Mouse (Mus musculus) heart, embryonic 11.5 days (tissue): ENCODE measurements around the gene Gm20850. TPM values are rescaled to one million over a fixed set of nuclear protein-coding genes. Genes with fewer than 3 reads are reported as not detected.
"Not testable (repeated sequence)": the region's sequence is repeated elsewhere in the genome, so short reads cannot be mapped to it uniquely, and the experiment has no call there.

ENCODE experiments used
- ATAC-seq: fragments of 200-750 bp; cut with Nextera tagmentation; replicated peaks from 2 replicates; pipeline ENCODE4 v1.8.0; 2017; ENCODE audit warnings: moderate library complexity; ENCODE audit not compliant: insufficient number of reproducible peaks, low FRiP score, low TSS enrichment
- H3K27ac ChIP-seq: fragments of 300-500 bp; sonication (generic); 2 replicates; pipeline ENCODE4 v1.5.1; 2014; ENCODE audit warnings: mild to moderate bottlenecking, low read depth, low read length
- H3K27me3 ChIP-seq: fragments of 300-500 bp; sonication (generic); 2 replicates; pipeline ENCODE4 v1.6.1; 2014; ENCODE audit warnings: mild to moderate bottlenecking, low read length, mixed read lengths; ENCODE audit not compliant: control insufficient read depth, insufficient read depth
- H3K36me3 ChIP-seq: fragments of 300-500 bp; sonication (generic); 2 replicates; pipeline ENCODE4 v1.6.1; 2014; ENCODE audit warnings: mild to moderate bottlenecking, low read length, moderate library complexity, mixed read lengths; ENCODE audit not compliant: control insufficient read depth, insufficient read depth
- H3K4me1 ChIP-seq: fragments of 300-500 bp; sonication (generic); 2 replicates; pipeline ENCODE4 v1.6.1; 2014; ENCODE audit warnings: low read length; ENCODE audit not compliant: control insufficient read depth, insufficient read depth
- H3K4me2 ChIP-seq: fragments of 300-500 bp; sonication (generic); 2 replicates; pipeline ENCODE4 v1.6.1; 2014; ENCODE audit warnings: mild to moderate bottlenecking, moderate library complexity
- H3K4me3 ChIP-seq: fragments of 300-500 bp; sonication (generic); 2 replicates; pipeline ENCODE4 v1.5.1; 2014; ENCODE audit warnings: low read depth, low read length
- H3K9ac ChIP-seq: fragments of 300-500 bp; sonication (generic); 2 replicates; pipeline ENCODE4 v1.6.1; 2014; ENCODE audit warnings: mild to moderate bottlenecking, low read depth, low read length, moderate library complexity
- H3K9me3 ChIP-seq: fragments of 300-500 bp; sonication (generic); replicated peaks from 2 replicates; pipeline ENCODE4 v1.6.1; 2016; ENCODE audit warnings: low read length; ENCODE audit not compliant: control insufficient read depth
- WGBS: fragments of 180-500 bp; shearing (Covaris S2); extraction: QIAGEN DNeasy Blood & Tissue Kit; methylation state at CpG from one replicate; pipeline ENCODE4 v1.1.7; 2014; ENCODE audit not compliant: insufficient replicate concordance; 5-methylcytosine and 5-hydroxymethylcytosine counted together
- polyA plus RNA-seq: library from polyadenylated mRNA; unstranded; fragments of >200 nt; fragmentation: Nextera tagmentation; extraction: Ambion mirVana; gene quantifications from 2 replicates; pipeline ENCODE4 v1.2.1, GENCODE M21; 2014

Gm20850 gene
- not detected in 2 replicates for polyA plus RNA-seq

DNA sequence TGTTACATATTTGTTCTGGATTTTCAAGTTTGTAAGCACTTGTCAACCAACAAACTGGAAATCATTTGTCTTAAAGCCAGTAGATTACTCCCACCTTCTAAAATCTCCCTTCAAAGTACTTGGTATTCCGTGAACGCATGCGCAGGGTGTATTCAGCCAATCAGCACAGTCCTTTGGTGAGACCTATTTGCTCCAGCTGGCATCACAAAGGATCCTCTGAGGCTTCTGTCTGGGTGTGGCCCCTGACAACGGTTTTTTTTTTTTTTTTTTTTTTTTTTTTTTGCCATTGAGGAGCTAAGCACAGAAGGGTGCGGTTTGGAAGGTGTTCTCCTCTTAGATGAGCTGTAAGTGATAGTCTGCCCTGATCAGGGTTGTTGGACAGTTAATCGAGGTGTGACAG is at the start of gene Gm20850:
Gm20850 (plus strand) TSS at position 301 of the 400 bp plus-strand sequence.
- H3K4me1 ChIP-seq, ATAC-seq, H3K9me3 ChIP-seq, H3K27me3 ChIP-seq, H3K9ac ChIP-seq, H3K4me2 ChIP-seq, H3K4me3 ChIP-seq, H3K36me3 ChIP-seq, H3K27ac ChIP-seq: not testable (repeated sequence)
- WGBS = no CpG with 5 or more reads among the region's 6 CpGs
